Mouse (Mus musculus) C2C12 (cell line): ENCODE data around the gene Zfyve1. TPM values are rescaled to one million over a fixed set of nuclear protein-coding genes. Genes with fewer than 3 reads are reported as not detected.

Experiments
- H3K27me3 ChIP-seq: one replicate; pipeline ENCODE4 v1.6.1; 2011; ENCODE audit not compliant: control insufficient read depth, insufficient read depth, insufficient read length
- H3K36me3 ChIP-seq: one replicate; pipeline ENCODE4 v1.6.1; 2011; ENCODE audit not compliant: control insufficient read depth, insufficient read depth
- H3K4me3 ChIP-seq: one replicate; pipeline ENCODE4 v1.5.1; 2011; ENCODE audit warnings: mild to moderate bottlenecking, control low read depth; ENCODE audit not compliant: poor library complexity, insufficient read depth, severe bottlenecking
- H3K79me2 ChIP-seq: one replicate; pipeline ENCODE4 v1.6.1; 2011; ENCODE audit not compliant: control insufficient read depth, insufficient read depth
- H3K79me3 ChIP-seq: one replicate; pipeline ENCODE4 v1.6.1; 2011; ENCODE audit warnings: low read depth, control low read depth
- H3ac ChIP-seq: one replicate; pipeline ENCODE3; 2011; ENCODE audit warnings: low read depth; ENCODE audit not compliant: control insufficient read depth, insufficient read length
- CEBPB ChIP-seq: IDR thresholded peaks from one replicate; pipeline ENCODE4 v1.6.1; 2011; ENCODE audit warnings: low read depth, mild to moderate bottlenecking, control low read depth, moderate library complexity
- CTCF ChIP-seq: IDR thresholded peaks from one replicate; pipeline ENCODE4 v1.5.1; 2011; ENCODE audit not compliant: control insufficient read depth, insufficient read depth, insufficient read length
- FOSL1 ChIP-seq: IDR thresholded peaks from one replicate; pipeline ENCODE4 v1.8.0; 2011; ENCODE audit warnings: mild to moderate bottlenecking, low read length; ENCODE audit not compliant: poor library complexity, insufficient read depth, severe bottlenecking
- MAX ChIP-seq: IDR thresholded peaks from one replicate; pipeline ENCODE4 v1.6.1; 2011; ENCODE audit warnings: mild to moderate bottlenecking, control low read depth
- MYOD1 ChIP-seq: IDR thresholded peaks from one replicate; pipeline ENCODE4 v1.6.1; 2011; ENCODE audit warnings: low read depth; ENCODE audit not compliant: control insufficient read depth, insufficient read length
- MYOG ChIP-seq: IDR thresholded peaks from one replicate; pipeline ENCODE4 v1.6.1; 2011; ENCODE audit not compliant: control insufficient read depth, insufficient read length; ENCODE audit errors: extremely low read depth
- USF1 ChIP-seq: IDR thresholded peaks from one replicate; pipeline ENCODE4 v1.6.1; 2011; ENCODE audit warnings: low read depth, mild to moderate bottlenecking, control low read depth, moderate library complexity
- polyA plus RNA-seq: library from polyadenylated mRNA; unstranded; fragments of >200 nt; fragmentation: generic; extraction: Trizol; gene quantifications from one replicate; pipeline ENCODE4 v1.2.1, GENCODE M21; 2012; ENCODE audit warnings: missing spikeins

Zfyve1 gene
- polyA plus RNA-seq, 1 experiment: 8.6 TPM

GRCm38 (mm10) chr12:83520311-83520890, 76.6 kb downstream of the Zfyve1 start, which contains the start of gene Dcaf4:
TSS of gene Dcaf4 (plus strand) at chr12:83520466.
- peak within 1 kb of the TSS; percentile 55 for H3K4me3 ChIP-seq
- TF ChIP-seq MYOD1: no peak
- H3K79me3 ChIP-seq: peaks cover 3% of the 10 kb centered on the region
- peak within 1 kb of the TSS; percentile 78 for H3ac ChIP-seq
- H3K36me3 ChIP-seq: no peaks in the 10 kb centered on the region
- no peaks in the 10 kb centered on the region for H3K79me2 ChIP-seq
- H3K27me3 ChIP-seq: no peaks in the 10 kb centered on the region

- Histone ChIP-seq H3K36me3 (no peaks in the 10 kb centered on the region), H3K4me3 (no peak overlapping the region), H3K79me3 (peaks cover 3% of the 10 kb centered on the region), H3K79me2 (no peaks in the 10 kb centered on the region), H3K27me3 (no peaks in the 10 kb centered on the region), H3ac (no peak overlapping the region)
- TF ChIP-seq MYOG (no peak), CTCF (no peak), MAX (no peak), MYOD1 (no peak), CEBPB (no peak), USF1 (no peak), FOSL1 (no peak)
These were observed 79.4 kb downstream of the Zfyve1 start for GRCm38 (mm10) chr12:83517580-83517979.

- no peaks in the 10 kb centered on the region for H3K79me3 ChIP-seq
- TF ChIP-seq CEBPB (no peak), MAX (no peak), USF1 (no peak), MYOD1 (no peak), MYOG (no peak), CTCF (no peak), FOSL1 (no peak)
- no peak overlapping the region for H3K4me3 ChIP-seq
- H3K27me3 ChIP-seq: no peaks in the 10 kb centered on the region
- no peaks in the 10 kb centered on the region for H3K79me2 ChIP-seq
- no peak overlapping the region for H3ac ChIP-seq
- H3K36me3 ChIP-seq: no peaks in the 10 kb centered on the region
These were observed 82.8 kb downstream of the Zfyve1 start for GRCm38 (mm10) chr12:83514216-83514615.

GRCm38 (mm10) chr12:83513185-83513584, 83.8 kb downstream of the Zfyve1 start:
- Histone ChIP-seq H3K4me3 (no peak overlapping the region), H3K27me3 (no peaks in the 10 kb centered on the region)
- no peak for TF ChIP-seq MYOD1
- no peak for TF ChIP-seq CTCF
- no peak for TF ChIP-seq MAX
- TF ChIP-seq CEBPB: no peak
- no peak for TF ChIP-seq USF1

GRCm38 (mm10) chr12:83512783-83513182, 84.2 kb downstream of the Zfyve1 start:
- H3K36me3 ChIP-seq: no peaks in the 10 kb centered on the region
- H3K79me2 ChIP-seq: no peaks in the 10 kb centered on the region
- no peak overlapping the region for H3ac ChIP-seq
- no peak overlapping the region for H3K4me3 ChIP-seq
- H3K79me3 ChIP-seq: no peaks in the 10 kb centered on the region
- no peak for TF ChIP-seq CTCF
- TF ChIP-seq MAX: no peak
- no peak for TF ChIP-seq USF1
- TF ChIP-seq FOSL1: no peak
- TF ChIP-seq MYOD1: no peak
- no peaks in the 10 kb centered on the region for H3K27me3 ChIP-seq

More at GRCm38 (mm10) chr12:83513185-83513584, 83.8 kb downstream of the Zfyve1 start:
- H3K79me2 ChIP-seq: no peaks in the 10 kb centered on the region
- no peak overlapping the region for H3ac ChIP-seq
- no peaks in the 10 kb centered on the region for H3K36me3 ChIP-seq
- no peaks in the 10 kb centered on the region for H3K79me3 ChIP-seq

- no peak overlapping the region for H3ac ChIP-seq
- no peaks in the 10 kb centered on the region for H3K79me3 ChIP-seq
- H3K36me3 ChIP-seq: no peaks in the 10 kb centered on the region
- no peaks in the 10 kb centered on the region for H3K27me3 ChIP-seq
- TF ChIP-seq MYOG (no peak), FOSL1 (no peak), MYOD1 (no peak), USF1 (no peak), CTCF (no peak), MAX (no peak), CEBPB (no peak)
- H3K79me2 ChIP-seq: no peaks in the 10 kb centered on the region
- H3K4me3 ChIP-seq: no peak overlapping the region
These were observed 86.4 kb downstream of the Zfyve1 start for GRCm38 (mm10) chr12:83510586-83510985.
